Mouse (Mus musculus): ENCODE data around the gene Coro6.

The Coro6 gene

GRCm38 (mm10) chr11:77494344-77494676 is 32.1 kb downstream of the Coro6 start:
- DNase-seq = no peak

GRCm38 (mm10) chr11:77494782-77495181 is 32.6 kb downstream of the Coro6 start:
- no peak for DNase-seq

- no peak for DNase-seq
Measured at GRCm38 (mm10) chr11:77495507-77495906, 33.3 kb downstream of the Coro6 start.

- peak; percentile 82 for DNase-seq
Measured at GRCm38 (mm10) chr11:77497341-77497756, 35.1 kb downstream of the Coro6 start.

GRCm38 (mm10) chr11:77497851-77498250 is 35.6 kb downstream of the Coro6 start:
- no peak for DNase-seq

GRCm38 (mm10) chr11:77498261-77499139 is 36.3 kb downstream of the Coro6 start:
- DNase-seq = no peak

- no peak for DNase-seq
Measured at GRCm38 (mm10) chr11:77499354-77499753, 37.1 kb downstream of the Coro6 start.

- DNase-seq = no peak
Measured at GRCm38 (mm10) chr11:77500361-77501325, 38.4 kb downstream of the Coro6 start.

- DNase-seq = peak; percentile 87
Measured at GRCm38 (mm10) chr11:77501392-77501791, 39.2 kb downstream of the Coro6 start.

GRCm38 (mm10) chr11:77501971-77502370 is 39.8 kb downstream of the Coro6 start:
- no peak for DNase-seq

- no peak for DNase-seq
Measured at GRCm38 (mm10) chr11:77502481-77502880, 40.3 kb downstream of the Coro6 start.

GRCm38 (mm10) chr11:77503511-77503910 is 41.3 kb downstream of the Coro6 start:
- DNase-seq = no peak

GRCm38 (mm10) chr11:77504377-77504776 is 42.2 kb downstream of the Coro6 start:
- no peak for DNase-seq

- DNase-seq = no peak
Measured at GRCm38 (mm10) chr11:77505291-77505980, 43.2 kb downstream of the Coro6 start.

GRCm38 (mm10) chr11:77506273-77506672 is 44.1 kb downstream of the Coro6 start:
- peak; percentile 13 for DNase-seq

- no peak for DNase-seq
Measured at GRCm38 (mm10) chr11:77506941-77507340, 44.7 kb downstream of the Coro6 start.

GRCm38 (mm10) chr11:77507426-77507825 is 45.2 kb downstream of the Coro6 start:
- DNase-seq = peak; percentile 22

GRCm38 (mm10) chr11:77508068-77509021 is 46.1 kb downstream of the Coro6 start:
- DNase-seq = peak; percentile 94

GRCm38 (mm10) chr11:77511336-77511735 is 49.1 kb downstream of the Coro6 start:
- DNase-seq = peak; percentile 4

GRCm38 (mm10) chr11:77512891-77513810 is 50.9 kb downstream of the Coro6 start:
- DNase-seq = peak; percentile 95

- DNase-seq = peak; percentile 26
Measured at GRCm38 (mm10) chr11:77513811-77514170, 51.6 kb downstream of the Coro6 start.

Measured in thymus, postnatal 4 days (tissue).